Mouse (Mus musculus): ENCODE data around the gene Psmd5. TPM values are rescaled to one million over a fixed set of nuclear protein-coding genes. Genes with fewer than 3 reads are reported as not detected.

Gene Psmd5
- 29.7 and 31.7 TPM in 2 replicates for polyA plus RNA-seq (2012; rRNA removed)

DNA sequence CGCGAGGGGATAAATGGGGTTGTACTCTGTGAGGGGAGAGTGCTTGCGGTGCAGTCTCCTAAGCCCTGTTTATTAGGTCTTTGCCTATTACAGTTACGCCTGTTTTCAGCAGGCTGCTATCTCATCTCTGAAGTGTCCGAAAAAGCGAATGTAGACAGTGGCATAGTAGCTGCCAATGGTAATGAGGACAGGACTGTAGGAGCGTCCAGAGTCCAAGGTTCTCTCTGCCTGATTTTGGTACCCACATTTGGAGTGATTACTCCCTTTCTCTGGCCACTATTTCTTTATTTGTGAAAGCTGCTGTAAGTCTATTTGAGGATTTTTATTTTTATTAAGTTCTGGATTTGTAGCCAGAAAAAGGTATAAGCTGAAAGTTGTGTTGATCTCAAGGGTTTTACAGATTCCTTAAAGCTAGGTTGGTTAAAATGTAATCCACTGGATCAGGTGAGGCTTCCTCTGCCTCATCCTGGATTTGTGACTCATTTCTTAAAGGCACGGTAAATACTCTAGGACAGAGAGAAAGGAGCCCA is at the start of gene Psmd5:
Gene Psmd5 (minus strand): TSS at position 153 of the 530 bp plus-strand sequence.
- Histone ChIP-seq H3K27ac (ENCODE audit: insufficient read depth, low read depth, low read length) (peak within 1 kb of the TSS; percentile 86), H3K4me3 (ENCODE audit: insufficient read depth, low read depth, low read length) (peak within 1 kb of the TSS; percentile 80), H3K36me3 (ENCODE audit: control insufficient read depth, insufficient read depth, low read length) (no peaks in the 10 kb centered on the region), H3K27me3 (replicated peaks; ENCODE audit: control insufficient read depth, insufficient read depth, low read length) (no peaks in the 10 kb centered on the region), H3K4me1 (ENCODE audit: control insufficient read depth, insufficient read depth, low read length) (peaks cover 11% of the 10 kb centered on the region)
- no peak for TF ChIP-seq CTCF (conservative IDR thresholded peaks at IDR 0.05; ENCODE audit: insufficient read depth, insufficient read length, low read depth, low read length)
- no peak for TF ChIP-seq POLR2A (IDR thresholded peaks at IDR 0.05; ENCODE audit: low read depth, low read length)
- DNase-seq, result peak; percentile 78
- 14% methylated on average over 8 of the region's 8 CpGs for WGBS

DNA sequence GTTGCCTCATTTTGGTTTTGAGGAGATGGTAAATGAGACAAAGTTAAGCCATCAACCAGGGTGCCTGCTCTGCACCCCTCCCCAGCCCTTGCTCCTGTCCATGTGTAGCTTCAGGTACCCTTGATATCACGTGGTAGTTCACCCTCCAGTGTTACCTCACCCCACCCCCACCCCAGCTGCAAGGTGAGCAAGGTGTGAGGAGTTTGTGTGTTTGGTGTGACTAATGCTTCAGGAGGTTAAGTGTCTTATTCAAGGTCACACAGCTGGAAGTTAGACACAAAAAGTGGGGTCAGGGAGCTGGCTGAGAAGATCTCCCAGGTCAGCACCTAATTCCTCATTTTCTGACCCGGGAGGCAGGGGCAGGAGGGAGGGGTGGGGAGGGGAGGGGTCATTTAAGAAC is 48.0 kb upstream of the Psmd5 start:
- no peak overlapping the region for H3K4me3 ChIP-seq (ENCODE audit: insufficient read depth, low read depth, low read length)
- no peak overlapping the region for H3K27ac ChIP-seq (ENCODE audit: insufficient read depth, low read depth, low read length)
- WGBS, result 32% methylated on average over 2 of the region's 2 CpGs
- H3K27me3 ChIP-seq (replicated peaks; ENCODE audit: control insufficient read depth, insufficient read depth, low read length), result no peaks in the 10 kb centered on the region
- no peaks in the 10 kb centered on the region for H3K36me3 ChIP-seq (ENCODE audit: control insufficient read depth, insufficient read depth, low read length)
- no peak for DNase-seq
- H3K4me1 ChIP-seq (ENCODE audit: control insufficient read depth, insufficient read depth, low read length), result no peaks in the 10 kb centered on the region
- TF ChIP-seq CTCF (conservative IDR thresholded peaks at IDR 0.05; ENCODE audit: insufficient read depth, insufficient read length, low read depth, low read length) (no peak), POLR2A (IDR thresholded peaks at IDR 0.05; ENCODE audit: low read depth, low read length) (no peak)

DNA sequence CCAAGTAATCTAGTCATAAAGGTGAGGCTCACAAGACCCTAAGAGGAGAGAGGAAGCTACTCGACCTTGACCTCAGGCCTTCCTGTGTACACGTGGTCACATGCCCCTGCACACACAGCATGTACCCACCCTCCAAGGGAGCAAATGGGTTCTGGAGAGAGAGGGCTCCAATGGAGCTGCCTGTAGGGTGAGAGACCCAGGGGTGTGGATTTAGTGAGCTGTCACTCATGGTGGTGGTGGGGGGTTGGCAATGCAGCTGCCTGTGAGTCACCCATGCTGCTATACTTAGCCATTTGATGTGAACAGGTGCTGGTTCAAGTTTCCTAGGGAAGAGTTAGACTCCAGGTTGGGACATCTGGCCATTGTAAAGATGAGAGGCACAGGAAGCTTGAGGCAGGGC is 45.4 kb upstream of the Psmd5 start:
- H3K27me3 ChIP-seq (replicated peaks; ENCODE audit: control insufficient read depth, insufficient read depth, low read length), result no peaks in the 10 kb centered on the region
- TF ChIP-seq POLR2A (IDR thresholded peaks at IDR 0.05; ENCODE audit: low read depth, low read length) (no peak), CTCF (conservative IDR thresholded peaks at IDR 0.05; ENCODE audit: insufficient read depth, insufficient read length, low read depth, low read length) (no peak)
- WGBS, result 48% methylated on average over 2 of the region's 2 CpGs
- H3K4me1 ChIP-seq (ENCODE audit: control insufficient read depth, insufficient read depth, low read length), result no peaks in the 10 kb centered on the region
- no peak overlapping the region for H3K4me3 ChIP-seq (ENCODE audit: insufficient read depth, low read depth, low read length)
- no peak overlapping the region for H3K27ac ChIP-seq (ENCODE audit: insufficient read depth, low read depth, low read length)
- H3K36me3 ChIP-seq (ENCODE audit: control insufficient read depth, insufficient read depth, low read length), result no peaks in the 10 kb centered on the region
- DNase-seq, result no peak

DNA sequence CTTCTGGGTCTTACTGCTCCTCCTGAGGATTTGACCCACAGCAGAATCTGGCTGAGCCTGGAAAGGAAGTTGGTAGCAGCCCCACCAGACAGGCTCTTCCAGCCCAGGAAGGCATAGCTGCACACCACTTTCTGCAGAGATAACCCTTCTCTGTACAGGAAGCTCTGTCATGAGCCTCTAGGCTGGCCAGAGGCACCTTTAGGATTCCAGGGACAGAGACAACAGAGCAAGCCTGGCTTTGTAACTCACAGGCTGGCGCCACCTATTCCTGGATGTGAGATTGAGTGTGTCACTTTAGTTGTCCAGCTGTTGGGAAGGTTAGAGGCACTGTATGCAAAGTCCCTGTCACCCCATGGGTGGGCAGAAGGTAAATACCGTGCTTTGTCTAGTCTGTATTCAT is 40.3 kb upstream of the Psmd5 start:
- H3K27me3 ChIP-seq (replicated peaks; ENCODE audit: control insufficient read depth, insufficient read depth, low read length), result 0 out of 2 replicates have a peak, but pooled peaks cover 2% of the 10 kb centered on the region
- no peaks in the 10 kb centered on the region for H3K4me1 ChIP-seq (ENCODE audit: control insufficient read depth, insufficient read depth, low read length)
- TF ChIP-seq POLR2A (IDR thresholded peaks at IDR 0.05; ENCODE audit: low read depth, low read length) (no peak), CTCF (conservative IDR thresholded peaks at IDR 0.05; ENCODE audit: insufficient read depth, insufficient read length, low read depth, low read length) (no peak)
- no peak overlapping the region for H3K27ac ChIP-seq (ENCODE audit: insufficient read depth, low read depth, low read length)
- H3K36me3 ChIP-seq (ENCODE audit: control insufficient read depth, insufficient read depth, low read length), result no peaks in the 10 kb centered on the region
- H3K4me3 ChIP-seq (ENCODE audit: insufficient read depth, low read depth, low read length), result no peak overlapping the region
- 84% methylated on average over 2 of the region's 2 CpGs for WGBS
- DNase-seq, result no peak

DNA sequence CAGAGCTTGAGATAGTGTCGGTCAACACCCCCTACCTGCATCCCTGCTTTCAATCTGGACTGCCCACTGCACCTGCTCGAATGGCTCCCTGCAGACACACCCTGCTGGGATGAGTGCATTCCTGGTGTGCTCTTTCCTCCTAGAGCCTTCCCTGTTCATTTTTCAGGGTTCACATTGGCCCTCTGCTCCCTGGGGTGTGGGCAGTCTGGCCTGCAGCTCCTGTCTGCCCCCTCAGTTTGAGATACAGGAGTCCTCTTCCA is 40.0 kb upstream of the Psmd5 start:
- WGBS, result 48% methylated on average over 2 of the region's 2 CpGs
- H3K4me3 ChIP-seq (ENCODE audit: insufficient read depth, low read depth, low read length), result no peak overlapping the region
- no peaks in the 10 kb centered on the region for H3K4me1 ChIP-seq (ENCODE audit: control insufficient read depth, insufficient read depth, low read length)
- H3K27ac ChIP-seq (ENCODE audit: insufficient read depth, low read depth, low read length), result no peak overlapping the region
- H3K36me3 ChIP-seq (ENCODE audit: control insufficient read depth, insufficient read depth, low read length), result no peaks in the 10 kb centered on the region
- DNase-seq, result no peak
- 0 out of 2 replicates have a peak, but pooled peaks cover 2% of the 10 kb centered on the region for H3K27me3 ChIP-seq (replicated peaks; ENCODE audit: control insufficient read depth, insufficient read depth, low read length)
- TF ChIP-seq CTCF (conservative IDR thresholded peaks at IDR 0.05; ENCODE audit: insufficient read depth, insufficient read length, low read depth, low read length) (no peak), POLR2A (IDR thresholded peaks at IDR 0.05; ENCODE audit: low read depth, low read length) (no peak)

DNA sequence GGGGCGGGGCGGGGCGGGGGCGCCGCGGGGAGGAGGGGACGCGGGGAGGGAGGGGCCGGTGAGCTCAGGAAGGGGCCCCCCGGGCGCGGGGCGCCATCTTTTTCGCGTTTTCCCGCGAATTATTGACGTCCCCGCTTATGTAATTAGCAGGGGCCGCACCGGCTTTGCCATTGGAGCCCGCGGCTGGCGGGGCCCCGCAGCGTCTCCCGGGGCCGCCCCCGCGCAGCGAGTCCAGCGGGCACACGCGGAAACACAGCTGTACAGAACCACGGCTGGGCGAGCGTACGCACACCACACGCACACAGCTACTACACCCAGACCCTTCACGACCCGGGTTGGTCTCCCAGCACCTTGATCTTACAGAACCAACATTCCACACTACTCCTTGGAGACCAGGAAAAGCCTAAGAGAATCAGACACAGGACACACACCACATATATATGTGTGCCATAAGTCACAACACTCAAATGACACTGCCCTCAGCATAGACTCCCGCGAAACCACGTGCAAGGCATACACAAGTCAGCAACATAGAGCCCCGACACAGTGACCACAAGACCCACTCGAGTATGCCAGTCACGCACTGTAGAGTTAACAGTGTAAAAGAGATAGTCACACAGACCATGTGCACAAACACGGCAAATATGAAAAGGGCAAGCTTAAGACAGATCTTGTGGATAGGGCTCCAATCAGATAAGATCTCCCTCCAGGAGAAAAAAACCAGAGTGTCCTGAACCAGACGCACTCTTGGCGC is 39.5 kb upstream of the Psmd5 start:
- H3K27ac ChIP-seq (ENCODE audit: insufficient read depth, low read depth, low read length), result no peak overlapping the region
- peak overlapping the region; percentile 39 for H3K4me3 ChIP-seq (ENCODE audit: insufficient read depth, low read depth, low read length)
- TF ChIP-seq CTCF (conservative IDR thresholded peaks at IDR 0.05; ENCODE audit: insufficient read depth, insufficient read length, low read depth, low read length), result no peak
- no peak for TF ChIP-seq POLR2A (IDR thresholded peaks at IDR 0.05; ENCODE audit: low read depth, low read length)
- H3K27me3 ChIP-seq (replicated peaks; ENCODE audit: control insufficient read depth, insufficient read depth, low read length), result 0 out of 2 replicates have a peak, but pooled peaks cover 2% of the 10 kb centered on the region
- peak; percentile 47 for DNase-seq
- 7% methylated on average over 45 of the region's 50 CpGs for WGBS
- no peaks in the 10 kb centered on the region for H3K4me1 ChIP-seq (ENCODE audit: control insufficient read depth, insufficient read depth, low read length)
- H3K36me3 ChIP-seq (ENCODE audit: control insufficient read depth, insufficient read depth, low read length), result no peaks in the 10 kb centered on the region

DNA sequence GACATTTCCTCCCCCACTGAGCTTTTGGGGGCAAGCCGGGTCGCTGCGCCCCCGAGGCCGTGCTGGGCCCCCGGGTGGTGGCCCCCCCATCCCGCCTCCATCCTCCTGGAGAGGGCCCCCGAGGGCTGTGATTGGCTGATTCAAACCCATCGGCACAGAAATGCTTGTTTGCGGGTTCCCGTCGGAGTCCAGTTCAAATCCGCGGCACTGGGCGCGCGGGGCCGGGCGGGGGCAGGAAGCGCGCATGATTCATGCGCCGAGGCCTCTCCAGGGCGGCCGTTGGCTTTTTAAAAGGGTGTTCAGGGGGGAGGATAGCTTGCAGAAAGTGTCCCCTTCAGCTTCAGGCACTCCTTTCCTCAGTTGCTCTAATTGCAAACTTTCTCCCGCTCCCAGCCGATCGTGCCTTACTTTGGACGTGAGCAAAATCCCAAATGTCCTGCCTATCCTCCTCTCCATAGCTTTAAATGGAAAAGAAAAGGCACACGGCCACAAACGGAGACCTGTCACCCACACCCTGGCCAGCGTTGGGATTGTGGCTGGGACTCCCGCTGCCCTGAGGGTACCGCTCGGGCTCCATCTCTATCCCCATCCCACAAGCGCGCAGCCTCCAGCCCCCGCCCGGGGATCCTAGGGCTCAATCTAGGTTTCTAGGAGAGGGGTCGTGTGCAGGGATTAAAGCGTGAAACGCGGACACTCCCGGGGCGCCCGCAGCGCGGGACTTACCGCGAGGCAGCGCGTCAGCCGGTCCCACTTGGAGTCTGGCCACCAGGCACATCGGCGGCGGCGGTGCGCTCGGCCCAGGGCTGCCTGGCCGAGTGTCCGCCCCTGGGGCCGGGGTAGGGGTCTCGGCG is 38.7 kb upstream of the Psmd5 start, which contains the start of gene Phf19:
Gene Phf19 (minus strand): TSS at position 809 of the 851 bp plus-strand sequence.
- no peak within 1 kb of the TSS for H3K27ac ChIP-seq (ENCODE audit: insufficient read depth, low read depth, low read length)
- 0 out of 2 replicates have a peak, but pooled peaks cover 2% of the 10 kb centered on the region for H3K27me3 ChIP-seq (replicated peaks; ENCODE audit: control insufficient read depth, insufficient read depth, low read length)
- H3K36me3 ChIP-seq (ENCODE audit: control insufficient read depth, insufficient read depth, low read length), result no peaks in the 10 kb centered on the region
- DNase-seq, result peak; percentile 43
- H3K4me1 ChIP-seq (ENCODE audit: control insufficient read depth, insufficient read depth, low read length), result no peaks in the 10 kb centered on the region
- peak within 1 kb of the TSS; percentile 39 for H3K4me3 ChIP-seq (ENCODE audit: insufficient read depth, low read depth, low read length)
- TF ChIP-seq CTCF (conservative IDR thresholded peaks at IDR 0.05; ENCODE audit: insufficient read depth, insufficient read length, low read depth, low read length) (no peak), POLR2A (IDR thresholded peaks at IDR 0.05; ENCODE audit: low read depth, low read length) (no peak)
- WGBS, result 1% methylated on average over 64 of the region's 64 CpGs

Data from kidney, adult 2 months (tissue).